Mouse (Mus musculus) urinary bladder, postnatal 14 days (tissue): ENCODE data around the gene Hlx.

Source experiments
- DNase-seq: peaks from one replicate; pipeline ENCODE4 v3.0.0; 2021; ENCODE audit warnings: low spot score

Gene Hlx

DNA sequence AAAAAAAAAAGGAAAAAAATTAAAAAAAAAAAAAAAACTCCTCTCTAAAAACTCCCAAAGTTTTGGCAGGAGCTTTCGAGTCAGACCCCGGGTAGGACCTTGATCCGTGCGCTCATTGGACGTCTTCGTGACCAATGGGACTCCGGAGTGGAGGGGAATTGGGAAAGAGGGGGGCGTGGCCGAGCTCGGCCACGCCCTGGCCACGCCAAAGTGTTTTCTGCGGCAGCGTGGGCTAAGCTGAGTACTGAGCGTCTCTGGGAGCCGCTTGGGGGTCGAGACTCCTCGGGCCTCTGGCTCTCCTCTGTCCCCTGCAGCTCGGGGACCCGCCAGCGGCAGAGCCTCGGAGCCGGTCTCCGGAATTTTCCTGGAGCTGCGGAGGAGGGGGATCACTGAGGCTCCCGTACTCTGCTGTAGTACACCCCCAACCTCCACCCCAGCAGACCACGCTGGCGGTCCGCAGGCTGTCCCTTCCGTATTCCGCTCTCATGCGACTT is at the start of gene Hlx:
Gene Hlx (minus strand): TSS at position 64 of the 494 bp plus-strand sequence.
- peak; percentile 58 for DNase-seq

DNA sequence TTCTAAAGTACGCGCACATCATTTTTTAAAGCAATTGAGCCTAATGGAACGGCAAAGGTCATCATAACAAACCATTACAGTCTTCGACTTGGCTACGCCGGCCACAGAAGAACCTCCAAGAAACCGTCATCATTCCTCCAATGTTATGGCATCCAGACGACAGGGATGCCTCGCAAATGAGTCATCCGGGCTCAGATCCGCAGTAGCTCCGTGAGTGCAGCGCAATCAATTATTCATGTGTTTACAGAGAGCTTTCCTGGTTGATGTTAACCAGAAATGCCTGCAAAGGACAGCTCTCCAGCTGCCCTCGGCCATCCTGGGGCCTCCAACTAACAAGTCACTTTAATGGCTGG is 49.7 kb upstream of the Hlx start:
- DNase-seq = peak; percentile 60

DNA sequence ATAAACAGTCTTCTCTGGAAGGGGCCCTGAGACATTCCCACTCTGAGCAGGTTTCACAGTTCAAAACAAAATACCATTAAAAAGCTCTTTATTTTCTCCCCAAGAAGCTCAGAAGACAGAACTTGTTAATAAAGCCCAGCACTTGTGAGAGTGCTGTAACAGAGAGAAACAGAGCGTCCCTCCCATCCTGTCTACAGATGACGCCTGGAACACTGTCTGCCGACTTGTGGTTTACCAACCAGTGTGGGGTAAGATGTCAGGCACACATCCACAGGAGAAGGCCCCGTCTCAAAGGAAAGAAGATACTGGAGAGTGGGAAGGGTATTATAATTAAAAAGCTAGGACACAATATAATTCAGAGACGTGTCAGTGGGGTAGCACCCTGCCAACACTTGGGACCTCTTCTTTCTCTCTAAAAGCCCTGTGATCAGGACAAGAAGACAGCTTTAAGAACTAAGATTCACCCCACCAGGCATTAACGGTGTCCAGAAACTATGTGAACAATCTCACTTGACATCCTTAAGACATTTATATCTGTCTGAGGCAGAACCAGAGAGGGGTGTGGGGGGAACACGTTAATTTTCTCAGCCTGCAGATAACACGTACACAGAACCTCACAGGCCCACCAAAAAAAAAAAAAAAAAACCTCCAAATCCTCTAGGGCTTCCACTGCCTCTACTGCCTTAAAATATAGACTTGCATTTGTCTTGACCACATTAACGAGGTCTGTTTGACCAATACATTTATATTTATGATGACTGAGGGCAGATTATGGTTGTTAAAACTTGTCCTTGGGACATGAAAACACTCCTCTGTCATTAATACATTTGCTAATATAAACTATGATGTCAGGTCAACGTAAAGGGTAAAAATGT is 49.1 kb upstream of the Hlx start:
- DNase-seq = no peak

DNA sequence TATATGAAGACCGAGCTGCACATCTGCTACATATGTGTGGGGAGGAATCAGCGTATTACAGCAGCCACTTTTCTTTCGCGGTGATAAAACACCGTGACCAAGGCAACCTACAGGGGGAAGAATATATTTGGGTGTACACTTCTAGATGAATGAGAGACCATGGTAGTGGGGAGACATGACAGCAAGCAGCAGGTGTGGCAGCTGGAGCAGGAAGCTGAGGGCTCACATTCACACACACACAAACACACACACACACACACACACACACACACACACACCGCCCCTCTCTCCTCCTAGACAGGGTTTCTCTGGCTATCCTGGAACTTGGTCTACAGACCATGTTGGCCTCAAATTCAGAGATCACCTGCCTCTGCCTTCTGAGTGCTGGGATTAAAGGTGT is 45.7 kb upstream of the Hlx start:
- no peak for DNase-seq

DNA sequence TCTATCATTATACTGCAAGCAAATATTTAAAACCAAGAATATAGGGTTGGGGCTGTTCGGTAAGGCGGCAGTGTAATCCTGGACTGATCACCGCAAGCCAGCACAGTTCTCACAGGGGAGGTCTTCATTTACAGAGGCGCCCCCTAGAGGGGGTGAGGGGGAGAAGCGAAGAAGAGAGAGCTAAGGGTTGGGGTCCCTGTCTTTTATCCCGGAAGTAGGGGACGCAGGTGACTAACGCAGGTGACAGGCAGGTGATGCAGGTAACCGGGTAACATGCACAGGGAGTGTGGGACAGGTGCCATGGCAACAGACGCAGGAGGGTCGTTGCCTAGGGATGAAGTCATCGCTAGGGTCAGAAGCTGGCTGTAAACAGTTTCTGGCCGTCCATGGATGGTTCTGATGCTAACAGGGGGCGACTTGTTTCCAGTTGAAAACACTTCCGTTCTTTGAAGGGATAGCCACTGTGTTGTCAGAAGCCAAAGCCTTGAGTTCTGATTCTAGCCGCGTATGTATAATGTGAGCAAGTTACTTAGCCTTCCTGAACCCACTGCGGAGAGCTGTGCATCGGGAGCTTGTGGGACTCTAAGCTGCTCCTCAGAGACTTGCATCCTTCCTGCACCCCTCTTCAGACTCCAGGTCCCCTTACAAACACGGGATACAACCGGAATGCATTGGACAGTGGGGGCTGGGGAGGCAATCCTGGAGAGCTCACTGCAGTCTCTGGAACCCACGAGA is 44.8 kb upstream of the Hlx start:
- DNase-seq = no peak

DNA sequence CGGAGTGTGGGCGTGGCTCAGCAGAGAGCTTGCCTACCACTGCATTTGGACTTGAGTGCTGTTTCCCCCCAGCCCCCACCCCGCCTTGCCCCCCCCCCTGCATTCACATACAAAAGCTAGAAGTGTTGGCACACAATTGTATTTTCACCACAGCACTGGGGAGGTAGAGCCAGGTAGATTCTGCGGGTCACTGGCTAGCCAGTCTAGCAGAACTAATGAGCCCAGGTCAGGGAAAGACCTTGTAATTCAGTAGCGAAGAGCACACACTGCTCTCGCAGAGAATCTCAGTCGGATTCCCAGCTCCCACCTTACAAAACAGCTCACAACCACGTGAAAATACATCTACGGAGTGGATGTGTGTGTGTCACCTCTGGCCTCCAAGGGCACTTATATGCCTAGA is 42.9 kb upstream of the Hlx start:
- DNase-seq = no peak

DNA sequence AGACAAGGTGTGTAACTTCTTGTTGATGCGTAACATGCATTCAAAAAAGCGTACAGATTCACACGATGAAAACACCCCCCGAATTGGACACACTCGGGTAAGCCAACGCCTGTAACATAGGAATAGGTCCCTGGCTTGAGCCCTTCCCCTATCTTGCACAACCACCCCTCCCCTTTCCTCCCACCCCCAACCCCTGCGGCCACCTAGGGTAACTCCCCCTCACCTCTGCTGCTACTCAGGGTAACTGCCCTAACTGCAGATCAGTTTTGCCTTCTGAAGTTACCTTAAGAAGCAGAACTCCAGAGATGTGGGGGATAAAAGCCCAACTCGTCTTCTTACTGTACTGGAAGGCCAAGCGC is 39.5 kb upstream of the Hlx start:
- no peak for DNase-seq

DNA sequence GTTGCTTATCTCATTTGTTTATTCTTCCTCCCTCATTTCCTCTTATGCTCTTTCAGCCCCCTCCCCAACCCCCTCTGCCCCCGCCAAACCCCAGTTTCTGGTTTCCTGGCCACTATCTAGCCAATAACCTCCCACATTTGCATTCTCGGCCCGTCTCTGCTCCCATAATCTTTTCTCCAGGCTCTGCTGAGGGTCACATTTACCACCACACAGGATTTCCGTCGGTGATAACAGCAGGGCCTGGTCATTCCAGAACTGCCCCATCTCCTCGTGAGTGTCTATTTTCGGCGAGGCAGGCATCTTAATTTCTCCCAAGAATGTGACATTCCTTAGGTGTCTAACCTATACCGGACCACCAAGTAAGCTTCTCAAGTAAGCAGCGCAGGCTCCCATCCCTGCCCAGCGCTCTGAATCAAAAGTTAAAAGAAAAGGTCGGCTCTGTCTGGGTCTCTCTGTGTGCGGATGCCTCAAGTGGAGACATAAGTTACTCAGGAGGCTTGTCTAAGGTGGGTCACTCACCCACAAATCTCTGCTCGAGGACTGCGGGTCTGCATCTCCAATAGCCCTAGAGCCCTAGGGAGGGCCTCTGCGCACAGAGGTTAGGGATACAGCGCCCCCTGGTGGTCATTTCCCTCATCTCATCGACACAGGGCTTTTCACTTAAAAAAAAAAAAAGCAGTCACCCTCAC is 38.9 kb upstream of the Hlx start:
- peak; percentile 86 for DNase-seq

DNA sequence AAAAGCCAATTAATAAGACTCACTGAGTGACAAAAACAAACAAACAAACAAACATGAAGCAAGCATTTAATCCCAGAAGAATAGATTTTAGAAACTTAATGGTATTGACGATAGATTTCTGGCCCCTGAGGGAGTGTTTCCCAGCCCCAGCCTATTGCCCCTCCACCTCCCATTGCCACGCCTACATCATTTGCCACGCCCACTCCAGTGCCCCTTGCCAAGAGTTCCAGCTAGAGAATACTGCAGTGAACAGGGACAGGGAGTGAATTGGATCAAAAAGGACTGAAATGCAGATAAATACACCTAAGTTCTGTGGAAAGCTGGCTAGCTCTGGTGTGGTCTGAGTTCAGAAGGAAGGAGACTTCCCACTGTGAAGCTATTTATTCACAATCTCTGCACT is 31.4 kb upstream of the Hlx start:
- no peak for DNase-seq

DNA sequence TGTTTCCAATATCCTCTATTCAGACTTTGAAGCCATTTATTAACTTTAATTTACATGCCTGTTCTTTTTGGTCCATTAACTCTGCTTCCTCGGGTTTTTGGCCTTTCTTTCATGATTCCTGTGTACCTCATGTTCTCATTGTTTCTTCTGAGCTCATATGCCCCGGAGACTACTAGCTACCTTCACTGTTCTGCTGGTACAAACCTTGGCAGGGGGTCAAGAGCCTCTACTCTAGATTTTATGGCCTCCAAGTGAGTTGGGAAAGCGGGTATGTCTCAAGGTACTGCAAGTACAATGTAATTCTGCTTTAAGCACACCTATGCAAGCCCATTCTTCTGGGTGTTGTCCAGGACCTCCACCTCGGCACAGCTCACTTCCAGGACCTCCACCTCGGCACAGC is 30.5 kb upstream of the Hlx start:
- no peak for DNase-seq

DNA sequence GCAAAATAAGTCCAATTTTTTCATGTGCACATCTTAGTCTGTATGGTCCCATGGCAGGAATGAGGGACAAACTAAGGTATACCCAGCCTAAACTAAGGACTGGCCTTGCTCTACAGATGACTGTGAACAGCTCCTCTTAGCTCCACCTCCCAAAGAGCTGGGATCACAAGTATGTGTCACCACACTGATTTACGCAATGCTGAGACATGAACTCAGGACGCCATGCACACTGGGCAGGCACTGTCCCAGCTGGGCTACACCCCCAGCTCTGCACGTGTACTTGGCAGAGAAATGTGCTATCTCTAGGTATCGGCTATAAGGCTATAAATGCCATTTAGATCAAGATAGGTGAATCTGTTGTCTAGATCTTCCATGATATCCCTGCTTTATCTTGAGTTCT is 29.6 kb upstream of the Hlx start:
- no peak for DNase-seq

DNA sequence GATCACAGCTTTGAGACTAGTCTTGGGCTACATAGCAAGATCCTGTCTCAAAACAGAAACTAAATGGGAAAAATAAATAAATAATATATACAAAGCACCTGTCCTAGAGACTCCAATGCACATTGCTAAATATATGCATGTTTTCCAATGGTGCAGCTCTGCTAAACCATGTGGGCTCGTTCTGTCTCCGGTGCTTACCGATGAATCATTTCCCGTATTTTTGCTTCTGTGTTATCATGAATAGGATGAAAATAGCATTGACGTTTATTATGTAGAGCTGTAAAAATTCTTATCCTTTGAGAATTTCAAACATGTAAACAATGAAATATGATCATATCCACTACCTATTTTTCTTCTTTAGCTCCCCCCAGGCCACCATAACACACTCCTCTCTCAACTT is 20.3 kb upstream of the Hlx start:
- no peak for DNase-seq

DNA sequence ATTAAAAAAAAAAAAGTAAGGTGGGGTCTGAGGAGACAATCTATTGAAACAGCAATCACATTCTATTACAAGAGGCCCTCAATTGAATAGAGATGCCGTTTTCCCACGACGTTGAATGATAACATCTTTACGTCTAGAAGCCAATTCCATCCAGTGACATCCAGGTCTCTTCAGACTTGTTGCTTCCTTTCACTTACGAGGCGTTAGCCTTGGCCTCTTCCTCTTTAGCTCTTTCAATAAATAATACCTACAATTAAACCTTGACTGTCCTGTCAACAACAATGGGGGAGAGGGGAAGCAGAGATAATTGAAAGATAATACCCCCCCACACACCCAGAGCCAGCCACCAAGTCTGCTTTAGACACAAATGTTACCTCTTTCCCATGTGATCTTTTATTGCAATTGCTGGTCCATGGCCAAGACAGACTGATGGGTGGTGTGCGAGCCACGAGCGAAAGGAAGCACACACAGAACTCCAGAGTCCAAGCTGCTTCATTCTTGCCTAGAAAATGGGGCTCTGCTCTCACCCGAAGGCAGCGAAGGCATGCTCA is 17.8 kb upstream of the Hlx start:
- no peak for DNase-seq

DNA sequence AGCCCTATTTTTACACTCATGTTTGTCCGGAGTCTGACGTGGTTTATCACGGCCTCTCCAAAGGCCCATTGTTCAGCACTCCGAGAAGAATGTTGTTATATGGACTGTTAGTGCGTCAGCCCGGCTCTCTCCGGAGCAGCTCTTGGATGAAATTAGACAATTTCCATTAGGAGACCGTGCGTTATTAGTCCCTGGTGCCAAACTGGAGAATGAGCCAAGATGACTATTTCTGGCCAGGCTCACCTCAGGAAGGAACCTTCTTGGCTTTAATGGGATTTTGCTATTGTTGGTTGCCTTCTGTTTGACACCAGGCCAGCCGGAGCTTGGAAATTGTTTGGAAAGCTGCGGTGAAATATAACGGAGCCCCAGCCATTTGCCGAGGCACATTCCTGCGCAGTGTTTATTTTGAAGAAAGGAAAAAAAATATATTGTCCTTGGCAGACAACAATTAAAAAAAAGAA is 16.3 kb upstream of the Hlx start:
- peak; percentile 59 for DNase-seq

DNA sequence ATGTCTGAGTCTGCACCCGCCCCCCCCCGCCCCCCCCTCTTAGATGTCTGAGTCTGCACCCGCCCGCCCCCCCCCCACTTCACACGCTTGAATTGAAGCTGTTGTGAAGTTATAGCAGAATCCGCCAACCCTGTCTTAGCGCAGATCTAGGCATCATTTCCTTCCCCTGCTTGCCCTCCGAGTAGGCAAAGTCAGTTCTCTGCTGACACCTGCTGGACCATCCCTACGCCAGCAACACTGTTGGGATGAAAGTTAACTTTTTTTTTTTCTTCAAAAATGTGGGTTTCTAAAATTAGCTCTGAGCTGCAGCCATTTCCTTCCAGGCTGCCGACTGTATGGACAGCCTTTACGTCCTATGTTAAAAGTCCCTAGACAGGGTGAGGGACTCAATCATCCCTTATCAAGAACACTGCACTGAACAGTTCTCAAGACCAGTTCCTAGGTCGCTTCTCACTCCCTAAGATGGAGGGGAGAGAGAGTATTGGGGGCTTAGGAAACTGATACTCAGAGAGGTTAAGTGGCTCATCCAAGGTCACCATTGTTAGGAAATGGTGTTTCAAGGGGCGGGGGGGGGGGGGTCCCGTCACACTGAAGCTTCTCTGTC is 5.6 kb upstream of the Hlx start:
- peak; percentile 74 for DNase-seq

DNA sequence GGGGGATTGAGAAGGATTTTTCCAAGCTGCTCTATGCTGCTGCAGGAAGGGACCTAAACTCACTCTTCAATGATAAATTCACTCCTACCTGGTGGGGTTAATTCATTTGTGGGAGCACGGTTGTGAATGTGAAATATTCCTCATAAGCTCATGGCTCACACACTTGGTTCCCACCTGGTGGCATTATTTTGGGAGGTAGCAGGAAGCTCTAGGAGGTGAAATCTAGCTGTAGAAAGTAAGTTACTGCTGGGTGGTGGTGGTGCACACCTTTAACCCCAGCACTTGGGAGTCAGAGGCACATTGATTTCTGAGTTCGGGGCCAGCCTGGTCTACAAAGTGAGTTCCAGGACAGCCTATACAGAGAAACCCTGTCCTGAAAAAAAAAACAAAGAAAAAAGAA is 4.8 kb upstream of the Hlx start:
- DNase-seq = no peak

DNA sequence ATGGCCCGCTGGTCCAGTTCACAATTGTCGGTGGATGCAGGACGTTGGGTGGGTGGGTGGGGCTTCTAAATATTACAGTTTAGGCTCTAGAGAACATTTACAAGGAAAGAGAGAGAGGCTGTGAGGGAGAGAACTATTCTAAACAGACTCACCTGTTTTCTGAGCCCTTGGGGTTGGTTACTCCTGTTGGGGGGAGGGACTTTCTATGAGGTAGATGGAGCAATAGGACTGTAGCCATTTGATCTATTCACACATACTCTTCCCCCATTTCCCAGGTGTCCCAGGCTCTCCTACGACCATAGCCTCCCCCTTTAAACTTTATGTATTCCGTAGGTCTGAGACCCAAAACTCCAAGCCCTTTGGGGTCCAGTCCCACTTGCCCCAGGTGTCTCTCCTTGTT is 3.8 kb upstream of the Hlx start:
- no peak for DNase-seq

DNA sequence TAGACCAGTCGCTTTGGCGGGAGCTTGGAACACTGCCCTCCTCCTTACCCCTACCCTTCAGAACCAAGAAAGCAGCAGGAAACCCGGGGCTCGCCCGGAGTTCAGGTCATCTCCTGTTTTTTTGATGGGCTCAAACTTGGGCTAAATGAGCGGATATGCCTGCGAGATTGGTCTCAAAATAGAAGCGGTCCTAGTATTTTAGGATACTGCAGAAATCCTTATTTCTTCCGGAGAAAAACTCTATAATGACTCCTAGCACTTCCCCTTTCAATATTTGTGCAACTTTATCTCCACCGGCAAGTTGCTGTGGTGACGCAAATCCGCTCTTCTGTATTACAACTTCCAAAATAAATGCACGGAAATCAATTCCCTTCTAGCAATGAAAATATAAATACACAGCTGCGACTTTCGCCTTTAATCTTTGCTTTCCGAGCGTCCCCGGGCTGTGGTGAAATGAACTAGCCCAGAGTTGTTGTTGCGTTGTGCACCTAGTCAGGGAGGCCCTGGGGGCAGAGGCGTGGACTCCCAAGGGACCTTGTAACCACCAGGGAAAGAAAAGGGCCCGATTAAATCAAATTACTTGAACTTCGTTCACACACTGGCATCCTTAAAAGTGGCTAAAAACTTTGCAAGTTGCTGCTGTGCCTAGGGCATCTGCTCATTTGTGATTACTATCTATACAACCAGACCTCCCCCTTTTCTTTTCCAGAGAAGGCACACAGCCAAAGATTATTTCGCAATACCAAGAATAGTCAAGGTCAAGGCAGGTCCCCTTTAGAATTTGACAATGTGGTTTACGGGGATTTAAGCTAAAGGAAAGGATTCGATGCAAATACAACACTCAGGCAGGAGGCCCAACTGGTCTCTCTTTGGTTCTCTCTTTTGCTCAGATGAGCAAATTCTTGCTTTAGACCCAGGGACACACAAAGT is 2.8 kb upstream of the Hlx start:
- DNase-seq = no peak

DNA sequence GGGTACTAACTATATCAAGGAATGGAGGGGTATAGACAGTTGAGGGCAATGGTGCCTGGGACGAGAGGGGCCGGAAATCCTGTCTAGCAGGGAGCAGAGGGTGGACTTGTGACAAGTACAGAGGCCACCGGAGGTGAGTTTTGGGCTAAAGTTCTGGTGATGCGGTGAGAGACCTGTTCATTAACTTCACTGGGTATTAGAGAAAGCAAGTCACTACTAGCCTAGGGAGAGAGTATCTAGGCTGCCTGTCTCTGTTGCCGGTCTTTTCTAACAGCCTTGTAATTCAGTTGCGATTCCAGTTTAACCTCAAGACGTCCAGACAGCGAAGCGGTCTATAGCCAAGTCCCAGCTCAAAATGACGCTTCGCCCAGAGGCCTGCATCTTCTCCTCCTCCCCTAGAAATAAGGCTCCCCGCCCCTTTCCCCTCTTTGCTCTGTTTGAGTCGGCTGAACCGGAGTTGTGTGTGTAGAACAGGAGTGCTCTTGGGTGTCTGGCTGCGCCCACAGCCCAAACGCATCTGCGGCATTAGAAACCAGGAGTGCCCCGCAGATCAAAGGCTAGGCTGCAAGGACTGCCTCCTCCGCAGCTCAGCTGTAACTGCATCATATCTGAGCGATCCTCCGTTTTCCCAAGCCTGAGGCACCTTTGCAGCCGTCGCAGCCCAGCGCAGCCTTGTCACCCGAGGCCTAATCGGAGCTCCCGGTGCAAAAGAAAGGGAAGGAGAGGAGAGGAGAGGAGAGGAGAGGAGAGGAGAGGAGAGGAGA is 1.8 kb upstream of the Hlx start:
- DNase-seq = no peak
